Mouse (Mus musculus): ENCODE data around the gene Psmc1.
A peak's percentile ranks its signal among the peaks of the same experiment; 100 is the strongest.

The Psmc1 gene

GRCm38 (mm10) chr12:100109986-100110696 is at the start of gene Psmc1:
Psmc1 (plus strand) TSS chr12:100110154.
- peak; percentile 68 to 80 for DNase-seq (ENCODE audit: low spot score in 2 of 2)

DNA sequence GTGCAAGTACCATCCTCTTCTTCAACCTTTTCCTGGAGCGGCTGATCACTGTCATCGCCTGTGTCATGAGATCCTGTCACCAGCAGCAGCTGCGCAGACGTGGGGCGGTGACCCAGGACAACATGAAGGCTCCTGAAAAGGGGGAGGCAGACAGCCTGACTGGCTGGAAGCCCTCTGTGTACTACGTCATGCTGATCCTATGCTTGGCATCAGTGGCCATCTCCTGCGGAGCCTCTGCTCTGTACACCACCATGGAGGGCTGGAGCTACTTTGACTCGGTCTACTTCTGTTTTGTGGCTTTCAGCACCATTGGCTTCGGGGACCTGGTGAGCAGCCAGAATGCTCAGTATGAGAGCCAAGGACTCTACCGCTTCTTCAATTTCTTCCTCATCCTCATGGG is 48.9 kb upstream of the Psmc1 start:
- DNase-seq (ENCODE audit: low spot score in 2 of 2), result no peak

DNA sequence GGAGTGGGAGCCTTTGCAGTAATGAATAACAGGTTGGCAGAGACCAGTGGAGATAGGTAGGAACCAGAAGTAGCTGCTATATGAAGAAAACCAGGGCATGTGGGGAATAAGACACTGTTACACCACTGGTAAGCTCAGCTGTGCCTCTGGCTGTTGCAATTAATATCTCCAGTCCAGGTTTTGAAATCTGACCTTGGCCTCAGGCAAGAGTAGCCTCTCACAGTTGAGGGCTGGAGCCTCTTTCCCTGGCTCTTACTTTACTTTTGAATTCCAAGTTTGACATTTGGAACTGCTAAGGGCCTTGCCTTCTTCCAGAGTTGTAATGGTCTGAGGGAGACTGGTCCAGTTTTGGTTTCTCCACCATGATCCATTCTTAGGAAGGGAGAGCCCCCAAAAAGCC is 48.1 kb upstream of the Psmc1 start:
- DNase-seq (ENCODE audit: low spot score in 2 of 2), result no peak

GRCm38 (mm10) chr12:100062584-100062983 is 47.4 kb upstream of the Psmc1 start:
- no peak for DNase-seq (ENCODE audit: low spot score in 2 of 2)

GRCm38 (mm10) chr12:100065109-100065508 is 44.8 kb upstream of the Psmc1 start:
- DNase-seq (ENCODE audit: low spot score in 2 of 2), result no peak

- no peak for DNase-seq (ENCODE audit: low spot score in 2 of 2)
Observed at GRCm38 (mm10) chr12:100067477-100067876, 42.5 kb upstream of the Psmc1 start.

GRCm38 (mm10) chr12:100073201-100073672 is 36.7 kb upstream of the Psmc1 start:
- no peak for DNase-seq (ENCODE audit: low spot score in 2 of 2)

DNA sequence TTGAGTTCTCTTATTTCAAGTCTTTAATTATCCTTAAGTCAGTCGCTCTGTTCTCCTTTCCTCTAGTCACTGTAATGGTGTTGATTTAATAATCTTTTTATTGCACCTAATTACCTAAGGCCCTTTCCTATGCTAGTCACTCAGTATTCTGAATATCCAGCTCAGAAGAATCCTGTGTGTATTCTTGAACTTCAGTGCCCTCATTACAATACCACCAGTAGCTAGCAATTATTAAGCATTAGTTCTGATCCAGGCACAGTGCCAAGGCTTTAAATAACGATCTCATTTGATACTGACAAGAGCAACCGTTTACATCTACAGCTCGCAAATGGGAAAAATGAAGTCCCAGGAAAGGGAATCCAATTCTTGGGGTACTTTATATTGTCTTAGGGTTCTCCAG is 34.2 kb upstream of the Psmc1 start:
- DNase-seq (ENCODE audit: low spot score in 2 of 2), result no peak

DNA sequence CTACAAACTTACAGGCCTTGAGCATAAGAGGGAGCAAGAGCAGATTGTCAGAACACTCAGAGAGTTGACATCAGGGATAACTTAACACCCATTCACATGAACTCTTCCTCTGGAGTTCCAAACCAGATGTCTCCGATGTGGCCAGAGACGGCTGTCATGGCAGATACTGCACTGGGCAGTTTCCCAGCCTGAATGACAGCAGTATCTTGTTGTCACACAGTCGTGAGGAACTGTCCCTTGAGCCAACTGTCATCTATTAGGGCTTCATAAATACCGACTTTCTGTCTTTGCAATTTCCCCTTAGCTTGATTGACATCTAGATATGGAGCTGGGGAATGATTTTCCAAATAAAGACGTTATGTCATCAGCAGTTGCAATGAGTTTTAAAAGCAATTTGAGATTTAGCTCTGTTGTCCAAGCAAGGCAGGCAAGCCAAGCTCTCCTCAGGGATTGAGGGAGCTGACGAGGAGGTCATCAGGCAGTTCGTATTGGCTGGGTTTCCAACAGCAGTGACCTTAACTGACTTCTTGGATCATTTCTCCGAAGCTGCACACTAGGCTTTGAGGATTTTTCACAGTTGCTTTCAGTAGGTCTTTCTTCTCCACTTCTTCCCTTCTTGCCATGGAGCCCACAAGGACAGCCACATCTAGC is 30.2 kb upstream of the Psmc1 start:
- DNase-seq (ENCODE audit: low spot score in 2 of 2), result no peak

GRCm38 (mm10) chr12:100088026-100088425 is 21.9 kb upstream of the Psmc1 start:
- no peak for DNase-seq (ENCODE audit: low spot score in 2 of 2)

DNA sequence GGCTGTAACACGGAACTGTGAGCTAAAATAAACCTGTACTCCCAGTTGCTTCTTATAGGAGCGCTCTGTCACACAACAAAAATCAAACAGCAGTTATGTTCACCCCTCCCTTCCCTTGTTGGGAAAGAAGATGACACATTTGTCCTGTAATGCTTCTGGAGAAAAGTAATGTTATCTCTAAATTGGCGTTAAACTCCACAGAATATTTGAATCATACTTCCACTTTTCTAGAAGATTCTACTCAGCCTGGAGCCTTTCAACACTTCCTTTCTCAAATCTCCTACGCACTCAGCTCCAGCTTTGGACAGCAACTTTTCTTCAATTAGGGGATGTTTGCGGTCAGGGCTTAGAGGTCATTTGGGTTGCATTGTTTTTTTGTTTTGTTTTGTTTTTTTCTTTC is 20.7 kb upstream of the Psmc1 start:
- no peak for DNase-seq (ENCODE audit: low spot score in 2 of 2)

DNA sequence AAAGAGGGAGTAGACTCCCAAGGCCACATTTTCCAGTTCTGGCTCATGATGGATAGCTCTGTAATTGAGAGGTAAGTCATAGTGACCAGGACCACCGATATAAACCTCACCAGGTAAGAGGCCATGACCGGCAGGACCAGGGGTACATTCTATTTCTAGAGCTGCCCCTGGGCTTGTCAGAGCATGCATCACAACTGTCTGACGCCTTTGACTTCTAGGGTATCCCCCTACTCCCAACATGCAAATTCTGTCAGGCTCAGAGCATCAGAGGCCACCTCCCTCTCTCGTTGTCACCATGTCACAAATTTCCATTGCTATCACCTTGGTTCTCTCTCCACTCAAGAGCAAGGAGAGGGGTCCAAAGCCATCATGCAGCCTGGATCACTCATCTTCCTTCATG is 19.2 kb upstream of the Psmc1 start:
- DNase-seq (ENCODE audit: low spot score in 2 of 2), result no peak

DNA sequence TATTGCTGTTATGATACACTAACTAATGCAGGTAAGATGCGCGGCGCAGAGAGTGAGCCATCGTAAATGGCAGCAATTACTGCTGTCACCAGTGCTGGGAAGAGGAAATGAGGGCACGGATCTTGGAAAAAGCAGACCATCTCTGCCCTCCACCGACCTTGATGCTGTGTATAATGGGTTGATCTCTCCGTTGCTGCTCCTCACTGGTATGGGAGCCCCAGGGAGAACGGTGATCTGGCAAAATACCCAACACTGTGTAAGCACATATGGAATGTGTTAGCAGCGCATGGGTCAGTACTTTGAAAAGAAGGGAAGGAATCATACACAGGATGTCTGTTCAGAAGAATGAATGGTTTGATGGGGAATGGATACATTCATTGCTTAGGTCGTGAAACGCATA is 16.9 kb upstream of the Psmc1 start:
- no peak for DNase-seq (ENCODE audit: low spot score in 2 of 2)

DNA sequence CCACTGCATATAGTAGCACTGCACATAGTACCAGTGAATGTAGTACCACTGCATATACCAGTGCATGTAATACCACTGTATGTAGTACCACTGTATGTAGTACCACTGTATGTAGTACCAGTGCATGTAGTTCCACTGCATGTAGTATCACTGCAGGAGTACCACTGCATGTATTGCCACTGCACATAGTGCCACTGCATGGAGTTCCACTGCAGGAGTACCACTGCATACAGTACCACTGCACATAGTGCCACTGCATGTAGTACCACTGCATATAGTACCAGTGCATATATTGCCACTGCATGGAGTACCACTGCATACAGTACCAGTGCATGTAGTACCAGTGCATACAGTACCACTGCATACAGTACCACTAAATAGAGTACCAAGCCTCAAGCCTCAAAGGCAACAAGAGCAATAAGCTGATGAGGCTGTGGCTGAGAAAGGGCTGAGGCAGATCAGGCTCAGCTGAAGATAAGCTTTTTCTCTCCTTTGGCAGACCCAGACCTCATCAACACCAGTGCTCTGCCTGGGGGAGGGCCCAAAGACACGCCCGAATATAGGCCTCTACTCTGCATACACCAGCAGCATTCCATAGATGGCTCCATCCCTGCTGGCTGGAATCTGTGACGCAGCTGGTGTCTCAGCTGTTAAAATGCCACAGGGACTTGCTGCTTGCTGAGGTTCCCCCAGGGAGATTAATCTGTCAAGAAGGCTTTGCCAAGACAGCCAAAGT is 9.8 kb upstream of the Psmc1 start:
- no peak for DNase-seq (ENCODE audit: low spot score in 2 of 2)

DNA sequence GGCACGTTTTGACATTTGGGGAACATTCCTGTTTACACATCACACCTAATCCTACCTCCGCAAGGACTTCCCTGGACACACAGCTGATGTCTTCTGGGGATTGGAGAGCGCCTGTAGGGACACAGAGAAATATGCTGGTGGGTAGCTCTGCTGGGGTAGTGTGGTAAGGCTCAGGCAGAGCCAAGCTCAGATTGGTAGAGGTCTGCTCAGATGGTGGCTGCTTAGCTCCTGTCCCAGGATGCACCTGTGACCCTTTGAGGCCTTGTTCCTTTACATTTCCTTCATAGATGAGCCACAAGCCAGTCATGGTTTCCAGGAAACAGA is 9.3 kb upstream of the Psmc1 start:
- DNase-seq (ENCODE audit: low spot score in 2 of 2), result no peak

GRCm38 (mm10) chr12:100101651-100102050 is 8.3 kb upstream of the Psmc1 start:
- no peak for DNase-seq (ENCODE audit: low spot score in 2 of 2)

GRCm38 (mm10) chr12:100104530-100104929 is 5.4 kb upstream of the Psmc1 start:
- DNase-seq (ENCODE audit: low spot score in 2 of 2), result no peak

GRCm38 (mm10) chr12:100106275-100106895 is 3.6 kb upstream of the Psmc1 start:
- peak in 1 of 2 experiments; percentile 82 for DNase-seq (ENCODE audit: low spot score in 2 of 2)

GRCm38 (mm10) chr12:100107436-100107835 is 2.5 kb upstream of the Psmc1 start:
- no peak for DNase-seq (ENCODE audit: low spot score in 2 of 2)

DNA sequence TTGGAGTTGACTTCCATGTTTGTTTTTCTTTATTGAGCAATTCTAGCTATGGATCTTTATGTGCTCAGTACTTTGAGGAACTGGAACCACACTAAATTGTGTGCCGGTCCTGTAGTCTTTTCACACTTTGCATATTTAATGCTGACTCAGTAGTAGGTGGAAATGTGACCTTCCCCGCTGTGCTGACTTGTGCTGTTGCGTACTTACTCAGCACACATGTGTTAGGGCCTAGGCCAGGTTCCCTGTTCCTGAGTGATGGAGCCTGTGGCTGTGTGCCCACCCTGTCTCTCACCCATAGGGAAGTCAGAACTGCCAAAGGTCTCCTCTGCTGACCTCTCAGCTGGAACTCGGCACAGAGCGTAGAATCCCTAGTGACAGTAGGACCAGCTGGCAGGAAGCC is 6.0 kb downstream of the Psmc1 start:
- no peak for DNase-seq (ENCODE audit: low spot score in 2 of 2)

DNA sequence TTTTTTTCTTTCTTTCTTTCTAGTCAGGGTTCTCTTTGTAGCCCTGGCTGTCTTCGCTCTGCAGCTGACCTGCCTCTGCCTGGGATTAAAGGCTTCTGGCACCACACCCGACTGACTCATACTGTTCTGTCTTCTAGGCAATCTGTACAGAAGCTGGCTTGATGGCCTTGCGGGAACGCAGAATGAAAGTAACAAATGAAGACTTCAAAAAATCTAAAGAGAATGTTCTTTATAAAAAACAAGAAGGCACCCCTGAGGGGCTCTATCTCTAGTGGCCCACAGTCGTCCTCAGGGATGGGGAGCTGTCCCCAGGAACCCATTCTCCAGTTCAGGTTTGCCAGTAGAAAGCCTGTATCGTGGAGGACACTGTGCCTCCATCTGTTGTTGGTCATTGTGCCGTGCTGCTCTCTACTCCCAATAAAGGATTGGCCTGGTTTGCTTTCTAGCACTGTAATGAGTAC is 13.0 kb downstream of the Psmc1 start:
- peak in 1 of 2 experiments; percentile 59 for DNase-seq (ENCODE audit: low spot score in 2 of 2)

- DNase-seq (ENCODE audit: low spot score in 2 of 2), result no peak
Observed at GRCm38 (mm10) chr12:100123476-100123875, 13.5 kb downstream of the Psmc1 start.
